Mouse (Mus musculus): Measurements from ENCODE around the gene Slc39a11.

- TF ChIP-seq CTCF (IDR thresholded peaks at IDR 0.05; ENCODE audit: low read depth) (no peak), EP300 (IDR thresholded peaks at IDR 0.05; ENCODE audit: low read depth) (no peak)
Observed at GRCm38 (mm10) chr11:113438915-113439314, 211.0 kb downstream of the Slc39a11 start.
